Mouse (Mus musculus): Measurements from ENCODE around the gene Gpld1.

DNA sequence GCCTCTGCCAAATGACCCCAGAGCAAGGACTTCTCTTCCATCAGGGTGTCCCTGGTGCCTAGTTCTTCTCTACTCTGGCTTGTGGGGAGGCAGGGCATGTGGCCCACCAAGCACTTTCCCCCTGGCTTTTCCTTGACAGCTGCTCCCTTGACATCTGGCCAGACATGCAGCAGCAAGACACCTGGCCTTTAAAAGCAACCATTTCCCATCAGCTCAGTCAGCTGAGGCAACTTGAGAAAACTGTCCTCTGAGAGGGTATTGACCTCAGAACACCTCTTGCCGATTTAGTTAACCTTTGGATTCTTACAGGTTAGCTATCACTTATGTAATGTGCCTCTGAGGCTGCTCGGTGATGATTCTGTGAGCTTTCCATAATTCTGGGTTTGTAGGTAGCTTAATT lies 49.1 kb upstream of the Gpld1 start:
- TF ChIP-seq CTCF (IDR thresholded peaks at IDR 0.05; ENCODE audit: low read depth, low read length) = no peak
- TF ChIP-seq EP300 (IDR thresholded peaks at IDR 0.05; ENCODE audit: insufficient read depth, low read depth, low read length) = no peak
- TF ChIP-seq POLR2A (IDR thresholded peaks at IDR 0.05; ENCODE audit: insufficient read depth, low read length) = no peak
